Mouse (Mus musculus) lung, postnatal 0 days (tissue): ENCODE data around the gene Hist1h4j.

Experiments
- CTCF ChIP-seq: IDR thresholded peaks from 2 replicates; pipeline ENCODE4 v1.5.1; 2016; ENCODE audit warnings: antibody characterized with exemption, mild to moderate bottlenecking
- EP300 ChIP-seq: IDR thresholded peaks from 2 replicates; pipeline ENCODE4 v1.6.1; 2016; ENCODE audit warnings: antibody characterized with exemption, mild to moderate bottlenecking, control low read depth

DNA sequence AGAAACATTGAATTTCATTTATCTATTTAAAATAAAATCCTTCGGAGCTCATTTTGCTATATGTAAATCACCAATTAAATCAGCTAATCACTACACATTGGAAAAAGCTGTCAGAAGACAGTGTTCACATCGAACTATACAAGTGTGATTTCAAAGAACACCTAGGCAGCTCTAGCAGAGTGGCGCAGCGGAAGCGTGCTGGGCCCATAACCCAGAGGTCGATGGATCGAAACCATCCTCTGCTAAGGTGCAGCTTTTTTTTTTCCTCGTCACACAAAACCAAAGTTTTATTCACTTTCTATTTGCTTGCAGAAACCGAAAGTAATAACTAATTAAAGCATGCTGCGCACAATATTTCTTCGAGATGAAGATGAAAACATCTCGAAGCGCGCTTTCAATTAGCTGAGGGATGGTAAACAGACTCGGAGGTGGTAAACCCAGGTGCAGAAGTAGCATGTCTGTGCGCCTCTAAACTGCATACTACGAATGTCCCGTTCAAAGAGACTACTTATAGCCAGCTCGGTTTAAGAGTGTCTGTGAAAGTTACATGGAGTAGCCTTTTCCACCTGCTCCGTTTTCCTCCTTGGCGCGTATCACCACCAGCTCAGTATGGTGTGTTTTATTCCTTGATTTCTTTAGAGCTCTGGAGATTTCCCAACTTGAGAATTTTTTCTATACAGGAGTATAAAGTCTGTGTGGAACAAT, 23.9 kb upstream of the Hist1h4j start:
- TF ChIP-seq CTCF (no peak), EP300 (no peak)
